ENCODE assay signal across 19 mouse cellular contexts in the genomic region with DNA sequence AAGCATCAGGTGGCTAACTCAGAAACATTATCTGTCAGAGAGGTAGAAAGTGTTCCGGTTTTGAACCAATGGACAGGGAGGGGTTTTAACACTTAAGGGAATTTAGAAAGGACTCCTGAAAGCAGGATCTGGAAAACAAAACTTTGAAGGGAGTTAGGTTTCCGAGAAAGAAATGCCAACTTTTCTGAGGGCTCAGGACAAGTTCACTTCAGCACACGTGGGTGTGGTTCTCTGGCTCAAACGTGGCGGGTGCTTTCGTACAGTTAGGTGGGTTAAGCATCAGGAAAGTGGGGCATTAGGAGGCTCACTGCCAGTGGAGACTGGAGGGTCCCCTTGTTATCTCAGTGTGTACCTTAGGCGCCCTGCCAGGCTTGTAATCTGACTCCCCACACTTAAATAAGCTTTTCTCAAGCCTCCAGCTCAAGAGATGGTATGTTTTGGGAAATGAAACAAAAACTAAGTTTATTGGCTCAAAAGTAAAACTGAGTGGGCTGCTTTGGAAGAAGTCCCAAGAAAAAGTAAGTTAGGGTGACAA. TPM values are rescaled to one million over a fixed set of nuclear protein-coding genes. Genes with fewer than 3 reads are reported as not detected.
A peak's percentile ranks its signal among the peaks of the same experiment; 100 is the strongest.
DNase-seq lines count a peak whose midpoint lies in the region; ATAC-seq lines count a peak whose summit lies in the region.
"Had no signal": no experiment of that assay in that cellular context is flagged by ENCODE, and none has a peak within 500 bp of the region (broad histone marks: within the 10 kb centered on the region; RNA-seq: fewer than 3 reads in every experiment).

No protein-coding gene starts in this region.

- peak overlapping the region; percentile 14; the same call in 1 of the 2 replicates for H3K4me3 ChIP-seq in heart, embryonic 13.5 days
- peak overlapping the region; percentile 12; the same call in 1 of the 2 replicates for H3K4me3 ChIP-seq in lung, embryonic 15.5 days
- H3K4me3 ChIP-seq in embryonic facial prominence, embryonic 15.5 days (replicated peaks) = no peak overlapping the region
- H3K4me3 ChIP-seq: intestine, embryonic 15.5 days; left cerebral cortex, adult 2 months; liver, embryonic 12.5 days had no signal

- no peaks in the 10 kb centered on the region for H3K36me3 ChIP-seq in heart, embryonic 13.5 days
- H3K36me3 ChIP-seq in lung, embryonic 15.5 days = no peaks in the 10 kb centered on the region
- H3K36me3 ChIP-seq in embryonic facial prominence, embryonic 15.5 days = no peaks in the 10 kb centered on the region
- H3K36me3 ChIP-seq: intestine, embryonic 15.5 days; liver, embryonic 12.5 days had no signal

- H3K27me3 ChIP-seq in heart, embryonic 13.5 days (replicated peaks) = peaks cover 49% of the 10 kb centered on the region
- H3K27me3 ChIP-seq in lung, embryonic 15.5 days = peaks cover 10% of the 10 kb centered on the region
- peaks cover 17% of the 10 kb centered on the region for H3K27me3 ChIP-seq in embryonic facial prominence, embryonic 15.5 days

- DNase-seq in heart, postnatal 36 days = no peak
- no peak for DNase-seq in lung, postnatal 14 days
- peak; percentile 39 for DNase-seq in NIH3T3 (ENCODE audit: low read depth)
- no peak for DNase-seq in gastrocnemius, postnatal 36 days
- DNase-seq: cerebellum, adult 9-11 months; thymus, postnatal 4 days had no signal

- no peak for ATAC-seq in heart, embryonic 13.5 days (ENCODE audit: extremely low read depth, insufficient number of reproducible peaks, low FRiP score, low TSS enrichment)
- ATAC-seq in lung, embryonic 15.5 days (ENCODE audit: borderline replicate concordance, extremely low read depth, low FRiP score, low TSS enrichment) = peak; percentile 49; the same call in 1 of the 2 replicates
- ATAC-seq in embryonic facial prominence, embryonic 15.5 days (ENCODE audit: insufficient number of reproducible peaks, low FRiP score, low TSS enrichment, low read depth) = no peak
- ATAC-seq: CD4-positive, CD25-positive, alpha-beta regulatory T cell, adult 4 months; intestine, embryonic 15.5 days; liver, embryonic 12.5 days; Patski had no signal

- intact Hi-C loops in heart, postnatal 36 days (cut with DNase I) = no loop called here
- intact Hi-C loops in gastrocnemius, postnatal 36 days (cut with DNase I) = no loop called here

- H3K27ac ChIP-seq in heart, embryonic 13.5 days (replicated peaks) = no peak overlapping the region
- no peak overlapping the region for H3K27ac ChIP-seq in lung, embryonic 15.5 days
- H3K27ac ChIP-seq in embryonic facial prominence, embryonic 15.5 days (replicated peaks) = no peak overlapping the region
- H3K27ac ChIP-seq: intestine, embryonic 15.5 days; left cerebral cortex, adult 2 months; liver, embryonic 12.5 days had no signal

- 8% methylated on average over 7 of the region's 7 CpGs for WGBS in heart, embryonic 13.5 days
- 3% methylated on average over 7 of the region's 7 CpGs for WGBS in lung, embryonic 15.5 days
- 9% methylated on average over 7 of the region's 7 CpGs for WGBS in embryonic facial prominence, embryonic 15.5 days

- H3K4me1 ChIP-seq in heart, embryonic 13.5 days = peaks cover 8% of the 10 kb centered on the region
- H3K4me1 ChIP-seq in lung, embryonic 15.5 days = peaks cover 13% of the 10 kb centered on the region
- H3K4me1 ChIP-seq in embryonic facial prominence, embryonic 15.5 days = 0 out of 2 replicates have a peak, but pooled peaks cover 4% of the 10 kb centered on the region
- H3K4me1 ChIP-seq: intestine, embryonic 15.5 days; liver, embryonic 12.5 days had no signal

- no peak overlapping the region for H3K9ac ChIP-seq in heart, embryonic 13.5 days
- no peak overlapping the region for H3K9ac ChIP-seq in lung, embryonic 15.5 days
- H3K9ac ChIP-seq in embryonic facial prominence, embryonic 15.5 days = no peak overlapping the region
- H3K9ac ChIP-seq: intestine, embryonic 15.5 days; liver, embryonic 12.5 days had no signal

- H3K4me2 ChIP-seq in heart, embryonic 13.5 days = peak overlapping the region; percentile 58
- peak overlapping the region; percentile 38 for H3K4me2 ChIP-seq in lung, embryonic 15.5 days
- 0 out of 2 replicates have a peak overlapping the region, but pooled peaks have one; percentile 15 for H3K4me2 ChIP-seq in embryonic facial prominence, embryonic 15.5 days (replicated peaks)
- H3K4me2 ChIP-seq: intestine, embryonic 15.5 days; liver, embryonic 12.5 days had no signal

- no peaks in the 10 kb centered on the region for H3K9me3 ChIP-seq in heart, embryonic 13.5 days
- no peaks in the 10 kb centered on the region for H3K9me3 ChIP-seq in lung, embryonic 15.5 days
- H3K9me3 ChIP-seq in embryonic facial prominence, embryonic 15.5 days (replicated peaks) = no peaks in the 10 kb centered on the region
- H3K9me3 ChIP-seq: intestine, embryonic 15.5 days; liver, embryonic 12.5 days had no signal

RNA-seq across cellular contexts. Expression of a gene that starts 25.9 kb away (rescaled TPM):
- polyA plus RNA-seq in heart, embryonic 13.5 days (2015; fragmentation: Nextera tagmentation; extraction: Ambion mirVana) = not detected in 2 replicates
- not detected for total RNA-seq in heart, postnatal 36 days (2021)
- not detected in 2 replicates for polyA plus RNA-seq in lung, embryonic 15.5 days (2015; fragmentation: Nextera tagmentation; extraction: Ambion mirVana)
- polyA plus RNA-seq in embryonic facial prominence, embryonic 15.5 days (2015; fragmentation: Nextera tagmentation; extraction: Ambion mirVana) = 1.7 and 3.7 TPM in 2 replicates
- total RNA-seq in gastrocnemius, postnatal 36 days (2021) = not detected
- total RNA-seq: adrenal gland, adult 18-20 months; left cerebral cortex, adult 2 months; megakaryocyte-erythroid progenitor cell, adult 5-6 weeks had no signal
- polyA plus RNA-seq: CD4-positive, CD25-positive, alpha-beta regulatory T cell, adult 4 months; heart, embryonic 11.5 days; intestine, embryonic 15.5 days; large intestine, adult 2 months; liver, embryonic 12.5 days; Patski; small intestine, adult 2 months had no signal
